Mouse (Mus musculus) embryonic fibroblast, embryonic 13.5 days (primary cell): ENCODE results near the gene Agr2.

Experiments used
- CTCF ChIP-seq: IDR thresholded peaks from 2 replicates; pipeline ENCODE4 v1.5.1; 2011; ENCODE audit warnings: mild to moderate bottlenecking, control low read depth, low read length, moderate library complexity, borderline replicate concordance; ENCODE audit not compliant: insufficient read depth
- POLR2A ChIP-seq: IDR thresholded peaks from 2 replicates; pipeline ENCODE4 v1.6.1; 2011; ENCODE audit warnings: low read depth, mild to moderate bottlenecking, control low read depth, low read length, moderate library complexity

GRCm38 (mm10) chr12:36041281-36041589 is 48.5 kb downstream of the Agr2 start:
- TF ChIP-seq CTCF: no peak
- TF ChIP-seq POLR2A: no peak
